Mouse (Mus musculus): ENCODE results near the gene Ackr4.
A peak's percentile ranks its signal among the peaks of the same experiment; 100 is the strongest.

Ackr4 gene

GRCm38 (mm10) chr9:104106930-104107329 lies 19.8 kb downstream of the Ackr4 start:
- no peak for DNase-seq (ENCODE audit: low spot score)

GRCm38 (mm10) chr9:104104986-104105385 lies 21.7 kb downstream of the Ackr4 start:
- DNase-seq (ENCODE audit: low spot score): no peak

- no peak for DNase-seq (ENCODE audit: low spot score)
Measured at GRCm38 (mm10) chr9:104102901-104103300, 23.8 kb downstream of the Ackr4 start.

- no peak for DNase-seq (ENCODE audit: low spot score)
Measured at GRCm38 (mm10) chr9:104102301-104102700, 24.4 kb downstream of the Ackr4 start.

GRCm38 (mm10) chr9:104101458-104101857 lies 25.3 kb downstream of the Ackr4 start:
- DNase-seq (ENCODE audit: low spot score): peak; percentile 28

- no peak for DNase-seq (ENCODE audit: low spot score)
Measured at GRCm38 (mm10) chr9:104100822-104101221, 25.9 kb downstream of the Ackr4 start.

GRCm38 (mm10) chr9:104099060-104099459 lies 27.7 kb downstream of the Ackr4 start:
- no peak for DNase-seq (ENCODE audit: low spot score)

- DNase-seq (ENCODE audit: low spot score): no peak
Measured at GRCm38 (mm10) chr9:104098256-104098655, 28.5 kb downstream of the Ackr4 start.

GRCm38 (mm10) chr9:104092945-104093344 lies 33.8 kb downstream of the Ackr4 start:
- no peak for DNase-seq (ENCODE audit: low spot score)

- no peak for DNase-seq (ENCODE audit: low spot score)
Measured at GRCm38 (mm10) chr9:104088555-104088954, 38.2 kb downstream of the Ackr4 start.

- DNase-seq (ENCODE audit: low spot score): no peak
Measured at GRCm38 (mm10) chr9:104085730-104086429, 40.9 kb downstream of the Ackr4 start.

- no peak for DNase-seq (ENCODE audit: low spot score)
Measured at GRCm38 (mm10) chr9:104080038-104080437, 46.7 kb downstream of the Ackr4 start.

- no peak for DNase-seq (ENCODE audit: low spot score)
Measured at GRCm38 (mm10) chr9:104079379-104079778, 47.4 kb downstream of the Ackr4 start.

- no peak for DNase-seq (ENCODE audit: low spot score)
Measured at GRCm38 (mm10) chr9:104078780-104079179, 48.0 kb downstream of the Ackr4 start.

- no peak for DNase-seq (ENCODE audit: low spot score)
Measured at GRCm38 (mm10) chr9:104075808-104076207, 50.9 kb downstream of the Ackr4 start.

- DNase-seq (ENCODE audit: low spot score): no peak
Measured at GRCm38 (mm10) chr9:104070863-104071604, 55.7 kb downstream of the Ackr4 start.

- DNase-seq (ENCODE audit: low spot score): no peak
Measured at GRCm38 (mm10) chr9:104070241-104070640, 56.5 kb downstream of the Ackr4 start.

GRCm38 (mm10) chr9:104064571-104064970 lies 62.2 kb downstream of the Ackr4 start:
- DNase-seq (ENCODE audit: low spot score): no peak

- DNase-seq (ENCODE audit: low spot score): peak; percentile 65
Measured at GRCm38 (mm10) chr9:104063244-104063961, 63.3 kb downstream of the Ackr4 start, which contains the start of gene Acad11. Gene Acad11, plus strand, starts transcription at chr9:104063377.

GRCm38 (mm10) chr9:104062430-104063243 lies 64.1 kb downstream of the Ackr4 start, which contains the start of gene Uba5:
Gene Uba5, minus strand, starts transcription at chr9:104063134.
- peak; percentile 58 for DNase-seq (ENCODE audit: low spot score)

GRCm38 (mm10) chr9:104051028-104051427 lies 75.7 kb downstream of the Ackr4 start:
- no peak for DNase-seq (ENCODE audit: low spot score)

- no peak for DNase-seq (ENCODE audit: low spot score)
Measured at GRCm38 (mm10) chr9:104043676-104044075, 83.1 kb downstream of the Ackr4 start.
